Mouse (Mus musculus): ENCODE results near the gene Large2.

DNA sequence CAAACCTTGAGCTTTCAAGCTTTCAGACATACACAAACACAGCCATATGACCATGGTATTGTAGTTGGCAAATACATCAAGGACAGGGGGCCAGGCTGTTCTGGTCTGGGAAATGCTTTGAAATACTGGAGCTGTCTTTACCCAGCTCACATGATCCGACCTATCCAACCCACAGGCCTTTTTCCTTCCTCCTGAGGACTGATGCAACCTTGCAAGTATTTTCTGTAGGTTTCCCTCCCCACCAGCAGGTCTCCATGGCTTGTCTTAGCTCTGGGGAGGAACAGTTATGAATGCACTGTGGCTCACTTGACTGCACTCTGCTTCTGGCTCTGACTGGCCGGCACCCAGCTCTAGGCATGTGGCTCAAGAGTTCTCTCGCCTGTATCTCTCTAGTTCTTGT lies 58.0 kb downstream of the Large2 start:
- TF ChIP-seq CTCF (IDR thresholded peaks at IDR 0.05; ENCODE audit: extremely low read depth, insufficient read depth, low read length) = no peak
- TF ChIP-seq POLR2A (IDR thresholded peaks at IDR 0.05; ENCODE audit: extremely low read depth, insufficient read depth, low read length) = no peak
